Mouse (Mus musculus) bone marrow macrophage, adult 2 months (primary cell): ENCODE measurements at regions not wholly inside any gene's neighbourhood (a gene's known extent, or its start where the extent isn't known, plus 50 kb on each side); places are given as distances from the start of the nearest gene placed in this dataset.

Source experiments
- CTCF ChIP-seq: IDR thresholded peaks from 2 replicates; pipeline ENCODE4 v1.5.1; 2012; ENCODE audit warnings: low read depth, mild to moderate bottlenecking, low read length, moderate library complexity
- POLR2A ChIP-seq: IDR thresholded peaks from 2 replicates; pipeline ENCODE4 v1.6.1; 2012; ENCODE audit warnings: mild to moderate bottlenecking, low read depth, low read length, borderline replicate concordance

GRCm38 (mm10) chr3:133773490-133773889 lies 228.6 kb upstream of the Tet2 start:
- TF ChIP-seq POLR2A: no peak
- TF ChIP-seq CTCF: no peak
